Mouse (Mus musculus): ENCODE results near the gene Plb1. TPM values are rescaled to one million over a fixed set of nuclear protein-coding genes. Genes with fewer than 3 reads are reported as not detected.

Plb1 gene
- total RNA-seq, 1 experiment: 3.8 TPM

DNA sequence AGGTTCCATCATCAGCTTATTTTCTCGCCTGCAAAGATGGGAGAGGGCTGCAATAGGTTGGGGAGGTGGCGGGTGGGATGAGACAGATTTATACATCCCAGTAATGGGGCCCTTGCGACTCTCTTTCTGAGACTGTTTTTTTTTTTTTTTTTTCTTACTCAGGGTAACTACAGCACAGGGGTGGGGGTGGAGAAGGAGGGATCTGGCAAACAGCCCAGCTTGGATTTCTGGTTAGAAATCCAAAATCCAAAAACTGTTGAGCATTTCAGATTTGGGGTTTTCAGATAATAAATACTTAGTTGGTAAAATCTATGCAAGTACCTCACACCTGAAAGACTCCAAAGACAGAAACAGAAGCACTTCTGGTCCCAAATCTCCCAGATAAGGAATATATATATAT, 47.6 kb downstream of the Plb1 start:
- in situ Hi-C loops (cut with MboI; ENCODE audit: low sequenced_read_pairs in 2 of 2, unreplicated experiment in 2 of 2): no loop called here
- Histone ChIP-seq H3K9ac (ENCODE audit: insufficient read depth, low read depth, low read length, poor library complexity, severe bottlenecking) (no peak overlapping the region), H3K4me1 (ENCODE audit: control insufficient read depth in 2 of 2, insufficient read depth in 2 of 2, low read length in 2 of 2, poor library complexity in 1 of 2) (peaks cover 0 to 6% of the 10 kb centered on the region in 2 experiments; a peak in 1 of 4 replicates), H3K27ac (ENCODE audit: insufficient read depth, low read depth, low read length, poor library complexity, severe bottlenecking) (no peak overlapping the region), H3K4me3 (ENCODE audit: insufficient read depth in 1 of 2, low read depth in 1 of 2, low read length in 2 of 2, poor library complexity in 1 of 2, severe bottlenecking in 1 of 2) (no peak overlapping the region), H3K36me3 (ENCODE audit: control insufficient read depth, insufficient read depth, low read length, poor library complexity, severe bottlenecking) (no peaks in the 10 kb centered on the region), H3K9me3 (ENCODE audit: control insufficient read depth, insufficient read depth, low read depth, low read length) (no peaks in the 10 kb centered on the region)
- TF ChIP-seq MAFK (IDR thresholded peaks at IDR 0.05; ENCODE audit: insufficient read depth, low read depth, low read length): no peak
- no peak for TF ChIP-seq HCFC1 (IDR thresholded peaks at IDR 0.05; ENCODE audit: borderline replicate concordance, insufficient read depth, low read length)
- no peak for TF ChIP-seq CHD2 (IDR thresholded peaks at IDR 0.05; ENCODE audit: low read depth, low read length)
- TF ChIP-seq ZC3H11A (IDR thresholded peaks at IDR 0.05; ENCODE audit: borderline replicate concordance, low read depth, low read length): no peak
- no peak for TF ChIP-seq ZNF384 (IDR thresholded peaks at IDR 0.05; ENCODE audit: low read depth, low read length)
- DNase-seq (ENCODE audit: low read depth, low spot score): no peak

DNA sequence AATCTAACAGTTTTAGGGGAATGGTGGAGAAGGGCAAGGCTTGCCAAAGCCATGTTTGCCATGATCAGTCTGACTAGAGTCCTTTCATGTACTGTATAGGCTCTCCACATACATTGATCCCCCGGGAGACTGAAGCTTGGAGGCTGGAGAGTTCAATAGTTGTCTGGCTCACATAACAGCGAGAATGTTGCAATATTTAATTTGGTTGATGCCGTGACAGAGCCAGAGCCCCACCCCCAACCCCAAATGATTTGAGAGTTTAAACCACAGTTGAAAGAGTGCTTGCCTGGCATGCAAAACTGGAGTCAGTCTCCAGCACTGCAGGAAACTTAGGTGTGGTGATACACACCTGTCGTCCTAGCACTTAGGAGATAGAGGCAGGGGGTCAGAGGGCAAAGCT, 49.8 kb downstream of the Plb1 start:
- Histone ChIP-seq H3K27ac (ENCODE audit: insufficient read depth, low read depth, low read length, poor library complexity, severe bottlenecking) (no peak overlapping the region), H3K4me1 (ENCODE audit: control insufficient read depth in 2 of 2, insufficient read depth in 2 of 2, low read length in 2 of 2, poor library complexity in 1 of 2) (peaks cover 0 to 6% of the 10 kb centered on the region in 2 experiments; a peak in 1 of 4 replicates), H3K4me3 (ENCODE audit: insufficient read depth in 1 of 2, low read depth in 1 of 2, low read length in 2 of 2, poor library complexity in 1 of 2, severe bottlenecking in 1 of 2) (no peak overlapping the region), H3K9me3 (ENCODE audit: control insufficient read depth, insufficient read depth, low read depth, low read length) (no peaks in the 10 kb centered on the region), H3K9ac (ENCODE audit: insufficient read depth, low read depth, low read length, poor library complexity, severe bottlenecking) (no peak overlapping the region), H3K36me3 (ENCODE audit: control insufficient read depth, insufficient read depth, low read length, poor library complexity, severe bottlenecking) (no peaks in the 10 kb centered on the region)
- no peak for DNase-seq (ENCODE audit: low read depth, low spot score)
- in situ Hi-C loops (cut with MboI; ENCODE audit: low sequenced_read_pairs in 2 of 2, unreplicated experiment in 2 of 2): no loop called here
- TF ChIP-seq ZC3H11A (IDR thresholded peaks at IDR 0.05; ENCODE audit: borderline replicate concordance, low read depth, low read length) (no peak), HCFC1 (IDR thresholded peaks at IDR 0.05; ENCODE audit: borderline replicate concordance, insufficient read depth, low read length) (no peak), MAFK (IDR thresholded peaks at IDR 0.05; ENCODE audit: insufficient read depth, low read depth, low read length) (no peak), ZNF384 (IDR thresholded peaks at IDR 0.05; ENCODE audit: low read depth, low read length) (no peak), CHD2 (IDR thresholded peaks at IDR 0.05; ENCODE audit: low read depth, low read length) (no peak)

- H3K36me3 ChIP-seq (ENCODE audit: control insufficient read depth, insufficient read depth, low read length, poor library complexity, severe bottlenecking): no peaks in the 10 kb centered on the region
- peaks cover 0 to 6% of the 10 kb centered on the region in 2 experiments; a peak in 1 of 4 replicates for H3K4me1 ChIP-seq (ENCODE audit: control insufficient read depth in 2 of 2, insufficient read depth in 2 of 2, low read length in 2 of 2, poor library complexity in 1 of 2)
- H3K9me3 ChIP-seq (ENCODE audit: control insufficient read depth, insufficient read depth, low read depth, low read length): no peaks in the 10 kb centered on the region
- H3K4me3 ChIP-seq (ENCODE audit: insufficient read depth in 1 of 2, low read depth in 1 of 2, low read length in 2 of 2, poor library complexity in 1 of 2, severe bottlenecking in 1 of 2): no peak overlapping the region
- in situ Hi-C loops (cut with MboI; ENCODE audit: low sequenced_read_pairs in 2 of 2, unreplicated experiment in 2 of 2): no loop called here
- TF ChIP-seq ZC3H11A (IDR thresholded peaks at IDR 0.05; ENCODE audit: borderline replicate concordance, low read depth, low read length): no peak
- TF ChIP-seq CHD2 (IDR thresholded peaks at IDR 0.05; ENCODE audit: low read depth, low read length): no peak
- no peak for TF ChIP-seq HCFC1 (IDR thresholded peaks at IDR 0.05; ENCODE audit: borderline replicate concordance, insufficient read depth, low read length)
- TF ChIP-seq ZNF384 (IDR thresholded peaks at IDR 0.05; ENCODE audit: low read depth, low read length): no peak
- no peak overlapping the region for H3K27ac ChIP-seq (ENCODE audit: insufficient read depth, low read depth, low read length, poor library complexity, severe bottlenecking)
- no peak overlapping the region for H3K9ac ChIP-seq (ENCODE audit: insufficient read depth, low read depth, low read length, poor library complexity, severe bottlenecking)
- DNase-seq (ENCODE audit: low read depth, low spot score): no peak
Measured at GRCm38 (mm10) chr5:32283457-32283856, 50.9 kb downstream of the Plb1 start.

DNA sequence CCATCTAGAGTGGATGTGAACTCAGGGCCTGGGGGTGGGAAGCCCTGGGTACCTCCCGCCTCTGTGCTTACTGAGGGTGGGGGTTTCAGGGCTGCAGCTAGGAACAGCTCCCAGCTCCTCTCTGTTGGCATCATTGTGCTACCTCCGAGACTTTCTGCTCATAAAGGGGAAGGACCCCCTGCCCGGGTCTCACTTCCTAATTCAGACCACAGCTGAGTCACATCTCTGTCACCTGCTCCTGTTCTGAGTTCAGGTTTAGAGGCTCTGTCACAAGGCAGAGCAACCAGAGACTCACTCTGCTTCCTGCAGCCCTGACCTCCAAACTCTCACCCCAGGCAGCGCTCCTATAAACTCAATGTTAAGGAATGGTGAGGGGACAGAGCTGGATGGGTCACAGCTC, 53.8 kb downstream of the Plb1 start:
- no peaks in the 10 kb centered on the region for H3K36me3 ChIP-seq (ENCODE audit: control insufficient read depth, insufficient read depth, low read length, poor library complexity, severe bottlenecking)
- in situ Hi-C loops (cut with MboI; ENCODE audit: low sequenced_read_pairs in 2 of 2, unreplicated experiment in 2 of 2): no loop called here
- TF ChIP-seq MAFK (IDR thresholded peaks at IDR 0.05; ENCODE audit: insufficient read depth, low read depth, low read length) (no peak), HCFC1 (IDR thresholded peaks at IDR 0.05; ENCODE audit: borderline replicate concordance, insufficient read depth, low read length) (no peak), ZNF384 (IDR thresholded peaks at IDR 0.05; ENCODE audit: low read depth, low read length) (no peak), CHD2 (IDR thresholded peaks at IDR 0.05; ENCODE audit: low read depth, low read length) (no peak), ZC3H11A (IDR thresholded peaks at IDR 0.05; ENCODE audit: borderline replicate concordance, low read depth, low read length) (no peak)
- H3K9ac ChIP-seq (ENCODE audit: insufficient read depth, low read depth, low read length, poor library complexity, severe bottlenecking): no peak overlapping the region
- no peak for DNase-seq (ENCODE audit: low read depth, low spot score)
- no peak overlapping the region for H3K27ac ChIP-seq (ENCODE audit: insufficient read depth, low read depth, low read length, poor library complexity, severe bottlenecking)
- H3K4me3 ChIP-seq (ENCODE audit: insufficient read depth in 1 of 2, low read depth in 1 of 2, low read length in 2 of 2, poor library complexity in 1 of 2, severe bottlenecking in 1 of 2): no peak overlapping the region
- peaks cover 0 to 6% of the 10 kb centered on the region in 2 experiments; a peak in 1 of 4 replicates for H3K4me1 ChIP-seq (ENCODE audit: control insufficient read depth in 2 of 2, insufficient read depth in 2 of 2, low read length in 2 of 2, poor library complexity in 1 of 2)
- no peaks in the 10 kb centered on the region for H3K9me3 ChIP-seq (ENCODE audit: control insufficient read depth, insufficient read depth, low read depth, low read length)

GRCm38 (mm10) chr5:32288021-32288420, 55.5 kb downstream of the Plb1 start:
- TF ChIP-seq MAFK (IDR thresholded peaks at IDR 0.05; ENCODE audit: insufficient read depth, low read depth, low read length): no peak
- Histone ChIP-seq H3K4me3 (ENCODE audit: insufficient read depth in 1 of 2, low read depth in 1 of 2, low read length in 2 of 2, poor library complexity in 1 of 2, severe bottlenecking in 1 of 2) (no peak overlapping the region), H3K36me3 (ENCODE audit: control insufficient read depth, insufficient read depth, low read length, poor library complexity, severe bottlenecking) (no peaks in the 10 kb centered on the region), H3K9me3 (ENCODE audit: control insufficient read depth, insufficient read depth, low read depth, low read length) (no peaks in the 10 kb centered on the region), H3K27ac (ENCODE audit: insufficient read depth, low read depth, low read length, poor library complexity, severe bottlenecking) (no peak overlapping the region), H3K9ac (ENCODE audit: insufficient read depth, low read depth, low read length, poor library complexity, severe bottlenecking) (no peak overlapping the region), H3K4me1 (ENCODE audit: control insufficient read depth in 2 of 2, insufficient read depth in 2 of 2, low read length in 2 of 2, poor library complexity in 1 of 2) (no peaks in the 10 kb centered on the region; a peak in 1 of 4 replicates)
- in situ Hi-C loops (cut with MboI; ENCODE audit: low sequenced_read_pairs in 2 of 2, unreplicated experiment in 2 of 2): no loop called here
- DNase-seq (ENCODE audit: low read depth, low spot score): peak; percentile 16

Data from ES-E14 (cell line).